Mouse (Mus musculus) lung, adult 2 months (tissue): ENCODE data around the gene Iba57.

Source experiments
- CTCF ChIP-seq: fragments of 200-500 bp; IDR thresholded peaks from 2 replicates; pipeline ENCODE4 v1.5.1; 2011; ENCODE audit warnings: mild to moderate bottlenecking, low read length, control low read depth; ENCODE audit not compliant: insufficient read depth
- POLR2A ChIP-seq: fragments of 200-500 bp; IDR thresholded peaks from 2 replicates; pipeline ENCODE4 v1.6.1; 2011; ENCODE audit warnings: low read depth, mild to moderate bottlenecking, control low read depth, low read length, borderline replicate concordance; ENCODE audit errors: extremely low read depth

DNA sequence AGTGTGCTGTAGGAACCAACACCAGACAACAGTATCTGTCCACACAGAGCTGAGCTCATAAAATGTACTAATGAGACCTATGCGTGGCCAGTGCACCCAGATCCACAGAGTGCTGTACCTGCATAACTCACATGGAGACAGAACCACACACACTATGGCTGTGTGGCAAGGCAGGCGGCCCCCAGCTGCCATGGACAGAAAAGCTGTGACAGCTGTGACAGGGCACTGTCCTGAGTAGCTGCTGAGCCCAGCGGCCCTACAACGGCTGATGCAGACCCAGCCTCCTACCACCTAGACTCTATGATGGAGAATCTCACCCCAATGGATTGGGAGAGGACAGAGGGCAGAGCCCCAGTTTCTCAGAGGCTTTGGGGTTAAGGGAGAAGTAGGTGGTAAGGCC lies 4.0 kb downstream of the Iba57 start:
- TF ChIP-seq POLR2A (no peak), CTCF (no peak)
